Mouse (Mus musculus): ENCODE measurements at regions not wholly inside any gene's neighbourhood (a gene's known extent, or its start where the extent isn't known, plus 50 kb on each side); places are given as distances from the start of the nearest gene placed in this dataset.

GRCm38 (mm10) chr4:152859161-152859560, 381.5 kb upstream of the Kcnab2 start:
- ATAC-seq (no peak), DNase-seq (ENCODE audit: low spot score) (no peak)
- TF ChIP-seq CTCF (IDR thresholded peaks at IDR 0.05; ENCODE audit: low read depth), result no peak
- H3K9me3 ChIP-seq (ENCODE audit: low read length), result no peaks in the 10 kb centered on the region
- H3K36me3 ChIP-seq (ENCODE audit: insufficient read depth, low read length), result no peaks in the 10 kb centered on the region
- no peak overlapping the region for H3K4me3 ChIP-seq (ENCODE audit: low read length)
- no peak overlapping the region for H3K4me2 ChIP-seq (ENCODE audit: low read depth, low read length)
- H3K4me1 ChIP-seq (ENCODE audit: insufficient read depth, low read length), result peaks cover 5% of the 10 kb centered on the region; the same call in 1 of the 2 replicates
- H3K9ac ChIP-seq (replicated peaks; ENCODE audit: low read length), result no peak overlapping the region
- no peaks in the 10 kb centered on the region for H3K27me3 ChIP-seq (ENCODE audit: insufficient read depth, low read length)
- WGBS, result 60% methylated on average over 9 of the region's 9 CpGs
- H3K27ac ChIP-seq, result no peak overlapping the region

- no peak for DNase-seq (ENCODE audit: low spot score)
- H3K9me3 ChIP-seq (ENCODE audit: low read length), result no peaks in the 10 kb centered on the region
- H3K4me2 ChIP-seq (ENCODE audit: low read depth, low read length), result no peak overlapping the region
- no peak for ATAC-seq
- H3K27me3 ChIP-seq (ENCODE audit: insufficient read depth, low read length), result no peaks in the 10 kb centered on the region
- WGBS, result 58% methylated on average over 9 of the region's 9 CpGs
- no peak overlapping the region for H3K4me3 ChIP-seq (ENCODE audit: low read length)
- H3K4me1 ChIP-seq (ENCODE audit: insufficient read depth, low read length), result 0 out of 2 replicates have a peak, but pooled peaks cover 10% of the 10 kb centered on the region
- no peak for TF ChIP-seq CTCF (IDR thresholded peaks at IDR 0.05; ENCODE audit: low read depth)
- no peak overlapping the region for H3K27ac ChIP-seq
- no peak overlapping the region for H3K9ac ChIP-seq (replicated peaks; ENCODE audit: low read length)
- no peaks in the 10 kb centered on the region for H3K36me3 ChIP-seq (ENCODE audit: insufficient read depth, low read length)
Measured at GRCm38 (mm10) chr4:152850147-152850546, 372.5 kb upstream of the Kcnab2 start.

DNA sequence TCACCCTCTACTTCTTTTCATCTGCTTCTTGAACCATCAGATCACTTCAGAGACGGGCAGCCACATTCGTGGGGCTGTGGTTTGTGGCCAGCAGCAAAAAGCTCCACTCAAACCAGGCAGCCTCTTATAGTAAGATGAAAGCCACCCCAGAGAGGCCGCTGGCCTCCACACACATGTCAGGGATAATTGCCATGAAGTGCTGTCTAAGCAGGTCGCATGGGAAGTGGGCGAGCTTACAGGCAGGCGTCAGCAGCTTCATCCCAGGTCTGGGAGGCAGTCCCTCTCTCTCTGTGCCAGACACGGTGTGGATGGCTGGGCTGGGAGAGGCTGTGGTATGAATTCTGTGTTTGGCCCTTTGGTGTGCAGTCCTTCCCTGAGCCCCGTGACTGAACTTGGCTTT, 358.4 kb upstream of the Kcnab2 start:
- Histone ChIP-seq H3K4me2 (ENCODE audit: low read depth, low read length) (no peak overlapping the region), H3K27ac (no peak overlapping the region), H3K4me3 (ENCODE audit: low read length) (no peak overlapping the region), H3K27me3 (ENCODE audit: insufficient read depth, low read length) (no peaks in the 10 kb centered on the region), H3K4me1 (ENCODE audit: insufficient read depth, low read length) (peaks cover 22% of the 10 kb centered on the region), H3K9ac (replicated peaks; ENCODE audit: low read length) (no peak overlapping the region; the same call in 1 of the 2 replicates), H3K36me3 (ENCODE audit: insufficient read depth, low read length) (no peaks in the 10 kb centered on the region), H3K9me3 (ENCODE audit: low read length) (no peaks in the 10 kb centered on the region)
- ATAC-seq (no peak), DNase-seq (ENCODE audit: low spot score) (peak; percentile 12)
- TF ChIP-seq CTCF (IDR thresholded peaks at IDR 0.05; ENCODE audit: low read depth), result no peak
- WGBS, result 43% methylated on average over 8 of the region's 8 CpGs

DNA sequence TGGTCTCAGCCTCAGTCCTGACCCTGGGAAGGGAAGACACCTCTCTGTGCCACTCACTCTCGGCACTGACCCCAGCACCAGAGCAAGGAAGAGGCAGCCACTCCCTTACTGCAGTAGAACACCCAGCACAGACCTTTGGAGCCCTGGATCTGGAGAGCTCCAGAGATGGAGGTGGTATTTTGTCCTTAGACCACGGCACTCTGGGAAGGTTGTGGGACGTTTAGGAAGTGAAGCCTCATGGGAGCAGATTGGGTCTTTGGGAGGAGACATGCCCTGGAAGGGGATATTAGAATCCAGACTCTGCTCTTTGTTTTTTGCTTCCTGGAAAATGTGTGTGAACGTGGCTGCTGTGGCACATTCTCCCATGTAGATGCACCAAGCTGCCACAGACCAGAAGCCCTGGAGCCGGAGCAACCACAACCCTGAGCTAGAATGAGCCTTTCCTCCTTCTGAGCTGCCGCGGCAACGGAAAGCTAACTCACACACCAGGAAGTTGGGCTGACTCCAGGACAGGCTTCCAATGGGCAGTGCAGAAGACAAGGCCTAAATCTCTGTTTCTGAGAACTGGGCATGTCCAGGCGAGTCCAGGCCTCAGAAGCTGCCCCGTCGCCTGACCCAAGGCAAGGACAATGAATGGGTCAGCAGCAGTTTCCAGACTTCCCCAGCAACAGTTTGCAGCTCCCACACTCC, 356.9 kb upstream of the Kcnab2 start:
- Histone ChIP-seq H3K36me3 (ENCODE audit: insufficient read depth, low read length) (no peaks in the 10 kb centered on the region), H3K4me2 (ENCODE audit: low read depth, low read length) (no peak overlapping the region), H3K4me3 (ENCODE audit: low read length) (no peak overlapping the region), H3K9ac (replicated peaks; ENCODE audit: low read length) (no peak overlapping the region), H3K9me3 (ENCODE audit: low read length) (no peaks in the 10 kb centered on the region), H3K4me1 (ENCODE audit: insufficient read depth, low read length) (peaks cover 22% of the 10 kb centered on the region), H3K27ac (peak overlapping the region; percentile 2; the same call in 1 of the 2 replicates), H3K27me3 (ENCODE audit: insufficient read depth, low read length) (no peaks in the 10 kb centered on the region)
- ATAC-seq (0 out of 2 replicates have a peak, but pooled peaks have one; percentile 48), DNase-seq (ENCODE audit: low spot score) (peak; percentile 46)
- 39% methylated on average over 11 of the region's 11 CpGs for WGBS
- TF ChIP-seq CTCF (IDR thresholded peaks at IDR 0.05; ENCODE audit: low read depth), result no peak

DNA sequence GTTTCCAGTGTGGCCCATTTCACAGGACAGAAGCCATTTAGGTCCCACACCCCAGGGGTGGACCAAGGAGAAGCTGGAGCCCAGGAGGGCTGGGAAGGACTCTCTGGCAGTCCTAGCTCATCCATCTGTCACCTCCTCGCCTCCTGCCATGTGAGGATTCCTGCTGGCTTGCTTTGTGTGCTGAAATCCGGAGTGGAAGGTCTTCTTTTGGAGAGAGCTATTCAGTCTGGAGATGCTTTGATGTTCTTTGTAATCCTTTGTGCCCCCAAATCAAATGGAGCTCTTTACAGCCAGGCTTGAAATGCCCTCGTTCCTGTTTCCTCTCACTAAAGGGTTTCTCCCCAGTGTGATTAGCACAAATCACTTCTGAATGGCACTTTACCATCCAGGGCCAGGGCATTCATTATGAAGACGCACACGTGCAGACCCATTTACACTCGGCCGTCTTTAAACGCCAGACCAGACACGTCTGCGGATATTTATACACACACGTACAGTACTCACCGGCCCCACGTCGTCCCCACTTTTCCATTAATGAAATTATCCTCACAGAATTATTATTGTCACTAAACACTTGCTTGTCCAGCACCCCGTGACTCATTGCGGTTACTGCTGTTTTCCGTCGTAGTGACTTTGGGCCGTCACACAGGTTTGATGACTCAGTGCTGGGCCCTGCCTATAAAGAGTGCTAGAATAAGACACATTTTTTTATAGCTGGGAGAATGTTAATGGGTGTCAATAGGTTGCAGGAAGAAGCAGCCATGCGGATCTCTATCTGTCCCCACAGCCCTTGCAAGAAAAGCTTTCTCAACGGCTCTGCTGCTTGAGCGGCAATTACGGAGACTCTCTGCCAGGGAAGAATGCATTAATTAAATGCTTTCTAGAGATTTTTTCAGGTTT, 356.0 kb upstream of the Kcnab2 start:
- H3K36me3 ChIP-seq (ENCODE audit: insufficient read depth, low read length), result no peaks in the 10 kb centered on the region
- no peak overlapping the region for H3K9ac ChIP-seq (replicated peaks; ENCODE audit: low read length)
- no peak overlapping the region for H3K4me2 ChIP-seq (ENCODE audit: low read depth, low read length)
- DNase-seq (ENCODE audit: low spot score) (peak; percentile 51), ATAC-seq (peak; percentile 53; the same call in 1 of the 2 replicates)
- H3K4me3 ChIP-seq (ENCODE audit: low read length), result no peak overlapping the region
- no peaks in the 10 kb centered on the region for H3K9me3 ChIP-seq (ENCODE audit: low read length)
- peaks cover 22% of the 10 kb centered on the region for H3K4me1 ChIP-seq (ENCODE audit: insufficient read depth, low read length)
- H3K27me3 ChIP-seq (ENCODE audit: insufficient read depth, low read length), result no peaks in the 10 kb centered on the region
- TF ChIP-seq CTCF (IDR thresholded peaks at IDR 0.05; ENCODE audit: low read depth), result no peak
- H3K27ac ChIP-seq, result peak overlapping the region; percentile 2; the same call in 1 of the 2 replicates
- 23% methylated on average over 23 of the region's 23 CpGs for WGBS

DNA sequence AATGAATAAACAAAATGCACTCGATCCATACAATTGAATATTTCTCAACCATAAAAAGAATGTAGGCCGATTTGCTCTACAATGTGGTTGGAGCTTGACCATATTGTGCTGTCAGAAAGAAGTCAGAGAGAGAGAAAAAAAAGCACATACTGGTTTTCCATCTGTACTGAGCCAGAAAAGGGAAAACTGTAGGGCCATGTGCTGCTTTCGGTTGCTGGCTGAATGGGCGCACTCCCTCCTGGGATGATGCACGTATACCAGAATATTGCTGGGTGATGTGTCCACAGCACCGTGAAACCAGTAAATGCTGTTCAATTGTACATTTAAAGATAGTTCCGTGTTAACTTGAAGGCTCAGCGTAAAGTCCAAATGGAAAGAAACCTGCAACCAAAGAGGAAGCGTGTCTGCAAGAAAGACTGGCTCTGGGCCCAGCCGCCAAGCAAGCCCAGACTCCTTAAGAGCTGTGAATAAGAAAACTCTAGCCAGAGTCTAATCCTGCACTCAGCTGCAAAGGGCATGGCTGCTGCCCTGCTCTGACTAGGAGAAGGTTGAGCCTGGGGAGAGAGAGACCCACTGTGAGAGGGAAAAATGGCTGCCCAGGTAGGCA, 355.2 kb upstream of the Kcnab2 start:
- H3K4me3 ChIP-seq (ENCODE audit: low read length), result no peak overlapping the region
- DNase-seq (ENCODE audit: low spot score) (peak; percentile 57), ATAC-seq (no peak)
- H3K9me3 ChIP-seq (ENCODE audit: low read length), result no peaks in the 10 kb centered on the region
- WGBS, result 41% methylated on average over 10 of the region's 10 CpGs
- H3K27me3 ChIP-seq (ENCODE audit: insufficient read depth, low read length), result no peaks in the 10 kb centered on the region
- no peak for TF ChIP-seq CTCF (IDR thresholded peaks at IDR 0.05; ENCODE audit: low read depth)
- H3K4me1 ChIP-seq (ENCODE audit: insufficient read depth, low read length), result peaks cover 22% of the 10 kb centered on the region
- H3K36me3 ChIP-seq (ENCODE audit: insufficient read depth, low read length), result no peaks in the 10 kb centered on the region
- peak overlapping the region; percentile 2; the same call in 1 of the 2 replicates for H3K27ac ChIP-seq
- no peak overlapping the region for H3K4me2 ChIP-seq (ENCODE audit: low read depth, low read length)
- no peak overlapping the region for H3K9ac ChIP-seq (replicated peaks; ENCODE audit: low read length)
